Mouse (Mus musculus) limb, embryonic 15.5 days (tissue): Measurements from ENCODE around the gene Mfsd6. TPM values are rescaled to one million over a fixed set of nuclear protein-coding genes. Genes with fewer than 3 reads are reported as not detected.

Experiments
- ATAC-seq: fragments of 200-750 bp; cut with Nextera tagmentation; 2 replicates; pipeline ENCODE4 v1.8.0; 2017; ENCODE audit warnings: low read depth, moderate TSS enrichment; ENCODE audit not compliant: insufficient number of reproducible peaks, low FRiP score, low TSS enrichment
- H3K27ac ChIP-seq: fragments of 300-500 bp; sonication (generic); 2 replicates; pipeline ENCODE4 v1.5.1; 2015; ENCODE audit warnings: moderate library complexity, mild to moderate bottlenecking, inconsistent platforms
- H3K27me3 ChIP-seq: fragments of 300-500 bp; sonication (generic); 2 replicates; pipeline ENCODE4 v1.6.1; 2015; ENCODE audit warnings: inconsistent platforms
- H3K36me3 ChIP-seq: fragments of 300-500 bp; sonication (generic); 2 replicates; pipeline ENCODE4 v1.6.1; 2015; ENCODE audit warnings: inconsistent platforms
- H3K4me1 ChIP-seq: fragments of 300-500 bp; sonication (generic); 2 replicates; pipeline ENCODE4 v1.6.1; 2015; ENCODE audit warnings: inconsistent platforms
- H3K4me2 ChIP-seq: fragments of 300-500 bp; sonication (generic); 2 replicates; pipeline ENCODE4 v1.6.1; 2015; ENCODE audit warnings: mild to moderate bottlenecking, inconsistent platforms
- H3K4me3 ChIP-seq: fragments of 300-500 bp; sonication (generic); 2 replicates; pipeline ENCODE4 v1.5.1; 2015; ENCODE audit warnings: mild to moderate bottlenecking, inconsistent platforms
- H3K9ac ChIP-seq: fragments of 300-500 bp; sonication (generic); 2 replicates; pipeline ENCODE4 v1.6.1; 2015; ENCODE audit warnings: inconsistent platforms
- H3K9me3 ChIP-seq: fragments of 300-500 bp; sonication (generic); 2 replicates; pipeline ENCODE4 v1.6.1; 2016; ENCODE audit warnings: inconsistent platforms
- WGBS: fragments of 180-500 bp; shearing (Covaris S2); methylation state at CpG from one replicate; pipeline ENCODE4 v1.1.7; 2015; 5-methylcytosine and 5-hydroxymethylcytosine counted together
- polyA plus RNA-seq: library from polyadenylated mRNA; unstranded; fragments of >200 nt; fragmentation: Nextera tagmentation; extraction: Ambion mirVana; gene quantifications from 2 replicates; pipeline ENCODE4 v1.2.1, GENCODE M21; 2015

Mfsd6 gene
- polyA plus RNA-seq, 1 experiment from 2014 or later = 4.9 TPM

DNA sequence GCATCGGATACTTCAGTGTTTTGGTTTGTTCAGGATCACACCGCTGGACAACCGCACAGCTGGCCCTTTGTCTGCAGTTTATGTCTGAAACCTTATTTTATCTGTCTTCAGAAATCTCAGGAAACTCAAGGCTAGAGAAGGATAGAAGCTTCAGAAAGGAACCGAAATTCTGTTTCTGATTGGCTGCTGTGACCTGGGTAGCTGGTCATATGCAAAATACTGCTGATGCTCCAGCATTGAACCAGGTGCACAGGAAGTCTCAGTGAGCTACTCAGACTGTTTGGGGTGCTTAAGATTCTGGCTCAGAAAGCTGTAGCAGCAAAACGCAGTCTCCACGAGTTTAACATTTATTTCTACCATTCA is 96.3 kb downstream of the Mfsd6 start:
- WGBS = under 1% methylated on average over 6 of the region's 6 CpGs
- no peaks in the 10 kb centered on the region for H3K9me3 ChIP-seq
- peaks cover 11% of the 10 kb centered on the region for H3K4me1 ChIP-seq
- H3K36me3 ChIP-seq = no peaks in the 10 kb centered on the region
- no peaks in the 10 kb centered on the region for H3K27me3 ChIP-seq
- H3K9ac ChIP-seq = peak overlapping the region; percentile 79
- peak; percentile 50; the same call in 1 of the 2 replicates for ATAC-seq
- peak overlapping the region; percentile 91 for H3K27ac ChIP-seq
- H3K4me2 ChIP-seq = peak overlapping the region; percentile 30
- peak overlapping the region; percentile 96 for H3K4me3 ChIP-seq

DNA sequence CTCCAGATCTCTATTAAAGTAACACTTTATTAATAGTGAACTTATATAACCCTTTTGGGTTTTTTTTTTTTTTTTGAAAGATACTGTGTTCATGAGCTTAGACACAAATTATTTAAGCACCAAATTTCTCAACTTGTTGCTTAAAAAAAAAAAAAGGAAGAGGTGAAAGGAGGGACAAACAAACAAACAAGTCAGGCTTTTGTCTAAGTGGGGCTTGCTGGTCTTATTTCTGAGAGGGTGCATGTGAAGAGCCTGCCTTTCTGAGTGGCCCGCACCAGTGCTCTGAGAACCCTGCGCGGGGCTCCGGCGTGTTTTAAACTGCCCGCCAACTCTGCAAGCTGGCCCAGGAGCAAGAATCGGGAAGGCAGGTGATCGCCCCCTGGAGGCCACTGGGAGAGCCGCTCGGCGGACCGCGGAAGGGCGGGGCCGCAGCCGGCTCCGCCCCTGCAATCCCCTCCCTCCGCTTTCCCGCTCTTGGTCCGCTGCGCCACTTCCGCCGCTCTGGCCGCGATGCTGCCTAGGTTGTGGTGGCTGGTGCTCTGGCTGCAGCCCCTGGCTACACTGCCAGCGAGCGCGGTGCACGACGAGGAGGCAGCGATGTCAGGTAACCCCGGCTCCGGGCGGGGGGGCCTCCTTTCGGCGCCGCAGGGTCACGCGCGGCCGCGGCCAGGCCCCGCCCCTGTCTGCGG is 96.9 kb downstream of the Mfsd6 start, which contains the start of gene Nemp2:
Gene Nemp2 (plus strand): TSS at position 456 of the 689 bp plus-strand sequence.
- peak within 1 kb of the TSS; percentile 79 for H3K9ac ChIP-seq
- no peaks in the 10 kb centered on the region for H3K36me3 ChIP-seq
- no peaks in the 10 kb centered on the region for H3K9me3 ChIP-seq
- peak within 1 kb of the TSS; percentile 96 for H3K4me3 ChIP-seq
- WGBS = under 1% methylated on average over 44 of the region's 44 CpGs
- H3K4me2 ChIP-seq = peak within 1 kb of the TSS; percentile 30
- H3K4me1 ChIP-seq = peaks cover 11% of the 10 kb centered on the region
- H3K27me3 ChIP-seq = no peaks in the 10 kb centered on the region
- H3K27ac ChIP-seq = peak within 1 kb of the TSS; percentile 91
- peak; percentile 82 for ATAC-seq

DNA sequence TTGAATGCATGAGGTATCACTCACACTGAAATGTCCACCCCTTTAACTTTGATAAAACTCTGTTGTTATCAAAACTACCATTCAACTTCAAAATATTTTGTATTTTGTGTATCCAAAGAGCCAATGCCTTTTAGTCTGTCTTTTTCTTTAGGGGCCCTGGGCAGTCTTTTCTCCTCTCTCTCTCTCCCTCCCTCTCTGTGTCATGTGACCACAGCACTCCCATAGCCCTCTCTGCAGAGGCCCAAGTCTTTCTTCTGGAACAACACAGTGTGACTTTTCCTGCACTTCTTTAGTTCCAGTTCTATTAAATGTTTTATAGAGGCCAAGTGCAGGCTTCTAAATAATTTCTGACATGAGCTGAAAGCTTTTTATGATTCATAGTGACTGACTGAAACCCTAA is 106.8 kb downstream of the Mfsd6 start:
- Histone ChIP-seq H3K27me3 (no peaks in the 10 kb centered on the region), H3K4me1 (no peaks in the 10 kb centered on the region), H3K9me3 (no peaks in the 10 kb centered on the region), H3K27ac (no peak overlapping the region), H3K9ac (no peak overlapping the region), H3K36me3 (no peaks in the 10 kb centered on the region), H3K4me2 (no peak overlapping the region), H3K4me3 (no peak overlapping the region)
- no peak for ATAC-seq

DNA sequence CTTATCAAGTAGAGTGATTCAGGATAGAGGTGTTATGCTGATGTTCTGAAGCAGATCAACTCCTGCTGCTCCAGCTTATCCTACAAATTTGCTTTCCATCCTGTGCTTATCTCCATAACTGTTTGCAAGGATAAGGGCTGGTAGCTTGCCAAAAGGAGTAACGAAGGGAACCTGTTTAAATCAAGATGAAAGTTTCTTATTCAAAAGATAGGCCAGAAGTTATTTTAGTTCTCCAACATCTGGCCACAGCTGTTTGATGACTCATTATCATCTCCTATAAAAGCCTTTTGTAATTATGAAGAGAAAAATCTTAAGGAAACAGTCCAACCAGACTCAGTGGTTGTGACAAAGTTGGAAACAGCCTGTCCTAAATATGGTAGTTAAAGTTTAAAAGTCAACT is 109.0 kb downstream of the Mfsd6 start:
- no peak overlapping the region for H3K9ac ChIP-seq
- no peaks in the 10 kb centered on the region for H3K27me3 ChIP-seq
- 39% methylated on average over 1 of the region's 1 CpGs for WGBS
- H3K4me1 ChIP-seq = no peaks in the 10 kb centered on the region
- H3K9me3 ChIP-seq = no peaks in the 10 kb centered on the region
- no peak overlapping the region for H3K4me3 ChIP-seq
- ATAC-seq = no peak
- no peak overlapping the region for H3K4me2 ChIP-seq
- H3K27ac ChIP-seq = no peak overlapping the region
- no peaks in the 10 kb centered on the region for H3K36me3 ChIP-seq

DNA sequence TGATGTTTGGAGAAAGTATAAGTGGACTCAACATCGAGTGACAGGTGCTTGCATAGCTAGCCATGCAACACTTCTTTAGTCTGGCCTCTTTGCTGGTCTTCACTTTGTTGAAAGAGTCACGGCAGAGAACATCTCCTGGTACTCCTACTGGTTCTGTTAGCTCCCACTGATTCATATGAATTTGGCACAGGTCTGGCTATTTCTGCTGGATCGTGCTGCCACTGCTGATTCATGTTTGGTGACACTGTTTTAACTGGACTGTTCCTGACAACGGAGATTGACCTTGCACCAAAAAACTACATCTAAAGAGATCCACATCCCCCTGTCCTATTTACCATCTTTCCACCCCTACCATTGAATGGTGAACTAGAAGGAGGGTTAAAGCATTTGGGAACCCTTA is 118.8 kb downstream of the Mfsd6 start:
- no peak for ATAC-seq

DNA sequence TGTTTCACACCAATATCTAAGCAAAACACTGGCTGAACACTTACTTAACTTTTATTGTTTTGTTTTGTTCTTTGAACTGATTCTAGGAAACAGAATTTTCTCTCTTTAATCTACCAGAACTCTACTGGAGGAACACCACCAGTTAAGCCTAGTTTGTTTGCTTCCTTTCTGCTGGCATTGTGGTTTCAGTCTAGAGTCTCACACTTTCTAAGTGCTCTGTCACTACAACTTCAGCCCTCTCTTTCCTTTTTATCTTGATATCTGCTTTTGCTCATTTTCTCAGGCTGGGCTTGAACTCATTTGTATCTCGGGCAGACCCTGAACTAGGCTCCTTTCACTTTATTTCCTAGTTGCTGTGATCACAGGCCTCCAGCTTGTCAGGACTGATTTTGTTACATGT is 119.6 kb downstream of the Mfsd6 start:
- Histone ChIP-seq H3K4me2 (no peak overlapping the region), H3K36me3 (no peaks in the 10 kb centered on the region), H3K9me3 (no peaks in the 10 kb centered on the region), H3K4me3 (no peak overlapping the region), H3K4me1 (no peaks in the 10 kb centered on the region), H3K27ac (no peak overlapping the region), H3K9ac (no peak overlapping the region), H3K27me3 (no peaks in the 10 kb centered on the region)
- WGBS = 78% methylated on average over 1 of the region's 1 CpGs
- no peak for ATAC-seq

More for the DNA sequence above, 118.8 kb downstream of the Mfsd6 start:
- no peaks in the 10 kb centered on the region for H3K4me1 ChIP-seq
- no peak overlapping the region for H3K4me3 ChIP-seq
- no peak overlapping the region for H3K27ac ChIP-seq
- no peaks in the 10 kb centered on the region for H3K36me3 ChIP-seq
- no peak overlapping the region for H3K4me2 ChIP-seq
- no peaks in the 10 kb centered on the region for H3K27me3 ChIP-seq
- 87% methylated on average over 4 of the region's 4 CpGs for WGBS
- H3K9me3 ChIP-seq = no peaks in the 10 kb centered on the region
- no peak overlapping the region for H3K9ac ChIP-seq

Other genes starting within 250 kb of the Mfsd6 start
- gene Nab1, start 226.8 kb downstream of the Mfsd6 start, polyA plus RNA-seq = 26.0 and 26.4 TPM in 2 replicates
- 7.9 and 8.5 TPM in 2 replicates for gene Nemp2, start 96.8 kb downstream of the Mfsd6 start, polyA plus RNA-seq
- 19.6 and 21.4 TPM in 2 replicates for gene Inpp1, start 90.2 kb upstream of the Mfsd6 start, polyA plus RNA-seq
- gene Hibch, start 117.5 kb upstream of the Mfsd6 start, polyA plus RNA-seq = 23.8 TPM in 2 replicates